Mouse (Mus musculus): ENCODE results near the gene Itpr2. TPM values are rescaled to one million over a fixed set of nuclear protein-coding genes. Genes with fewer than 3 reads are reported as not detected.

Gene Itpr2
- total RNA-seq, 2 experiments from 2014 or later, result 11.9 to 17.1 TPM

GRCm38 (mm10) chr6:146513384-146513783, 11.4 kb upstream of the Itpr2 start:
- intact Hi-C loops (cut with DNase I), result no loop called here
- DNase-seq (ENCODE audit: low spot score in 2 of 2), result no peak

- intact Hi-C loops (cut with DNase I), result no loop called here
- DNase-seq (ENCODE audit: low spot score in 2 of 2), result no peak
These were observed 9.5 kb upstream of the Itpr2 start for GRCm38 (mm10) chr6:146511511-146511910.

- no peak for DNase-seq (ENCODE audit: low spot score in 2 of 2)
- intact Hi-C loops (cut with DNase I), result no loop called here
These were observed 7.9 kb upstream of the Itpr2 start for GRCm38 (mm10) chr6:146509891-146510290.

- intact Hi-C loops (cut with DNase I), result loop anchor here (5.0 kb wide), 1 partner anchor 92 kb away; no protein-coding TSS in a partner anchor
- DNase-seq (ENCODE audit: low spot score in 2 of 2), result no peak
These were observed 2.4 kb upstream of the Itpr2 start for GRCm38 (mm10) chr6:146504459-146504858.

- intact Hi-C loops (cut with DNase I), result loop anchor here (5.0 kb wide), 1 partner anchor 91 kb away; no protein-coding TSS in a partner anchor
These were observed 833 bp upstream of the Itpr2 start for GRCm38 (mm10) chr6:146502856-146503255.

GRCm38 (mm10) chr6:146501316-146501865, 632 bp downstream of the Itpr2 start:
- peak; percentile 6 to 30 for DNase-seq (ENCODE audit: low spot score in 2 of 2)
- intact Hi-C loops (cut with DNase I), result loop anchor here (5.0 kb wide), 1 partner anchor 89 kb away; no protein-coding TSS in a partner anchor

More at GRCm38 (mm10) chr6:146502856-146503255, 833 bp upstream of the Itpr2 start:
- DNase-seq (ENCODE audit: low spot score in 2 of 2), result no peak

GRCm38 (mm10) chr6:146500771-146501170, 1.3 kb downstream of the Itpr2 start:
- DNase-seq (ENCODE audit: low spot score in 2 of 2), result no peak
- intact Hi-C loops (cut with DNase I), result loop anchor here (5.0 kb wide), 1 partner anchor 88 kb away; no protein-coding TSS in a partner anchor

- DNase-seq (ENCODE audit: low spot score in 2 of 2), result no peak
- intact Hi-C loops (cut with DNase I), result loop anchor here (5.0 kb wide), 1 partner anchor 88 kb away; no protein-coding TSS in a partner anchor
These were observed 1.8 kb downstream of the Itpr2 start for GRCm38 (mm10) chr6:146500206-146500605.

- intact Hi-C loops (cut with DNase I), result no loop called here
- no peak for DNase-seq (ENCODE audit: low spot score in 2 of 2)
These were observed 2.5 kb downstream of the Itpr2 start for GRCm38 (mm10) chr6:146499566-146499965.

- no peak for DNase-seq (ENCODE audit: low spot score in 2 of 2)
- intact Hi-C loops (cut with DNase I), result no loop called here
These were observed 3.6 kb downstream of the Itpr2 start for GRCm38 (mm10) chr6:146498416-146498815.

GRCm38 (mm10) chr6:146497866-146498265, 4.2 kb downstream of the Itpr2 start:
- intact Hi-C loops (cut with DNase I), result no loop called here
- DNase-seq (ENCODE audit: low spot score in 2 of 2), result no peak

GRCm38 (mm10) chr6:146497435-146497834, 4.6 kb downstream of the Itpr2 start:
- DNase-seq (ENCODE audit: low spot score in 2 of 2), result no peak
- intact Hi-C loops (cut with DNase I), result no loop called here

GRCm38 (mm10) chr6:146491680-146492079, 10.3 kb downstream of the Itpr2 start:
- no peak for DNase-seq (ENCODE audit: low spot score in 2 of 2)
- intact Hi-C loops (cut with DNase I), result no loop called here

- intact Hi-C loops (cut with DNase I), result no loop called here
- no peak for DNase-seq (ENCODE audit: low spot score in 2 of 2)
These were observed 11.5 kb downstream of the Itpr2 start for GRCm38 (mm10) chr6:146490416-146490960.

GRCm38 (mm10) chr6:146489841-146490240, 12.2 kb downstream of the Itpr2 start:
- intact Hi-C loops (cut with DNase I), result no loop called here
- DNase-seq (ENCODE audit: low spot score in 2 of 2), result no peak

GRCm38 (mm10) chr6:146488749-146489148, 13.3 kb downstream of the Itpr2 start:
- no peak for DNase-seq (ENCODE audit: low spot score in 2 of 2)
- intact Hi-C loops (cut with DNase I), result no loop called here

- intact Hi-C loops (cut with DNase I), result no loop called here
- no peak for DNase-seq (ENCODE audit: low spot score in 2 of 2)
These were observed 14.9 kb downstream of the Itpr2 start for GRCm38 (mm10) chr6:146487079-146487478.

- no peak for DNase-seq (ENCODE audit: low spot score in 2 of 2)
- intact Hi-C loops (cut with DNase I), result no loop called here
These were observed 15.9 kb downstream of the Itpr2 start for GRCm38 (mm10) chr6:146486073-146486472.

GRCm38 (mm10) chr6:146481441-146481840, 20.6 kb downstream of the Itpr2 start:
- intact Hi-C loops (cut with DNase I), result no loop called here
- no peak for DNase-seq (ENCODE audit: low spot score in 2 of 2)

GRCm38 (mm10) chr6:146480925-146481324, 21.1 kb downstream of the Itpr2 start:
- intact Hi-C loops (cut with DNase I), result no loop called here
- DNase-seq (ENCODE audit: low spot score in 2 of 2), result no peak

- intact Hi-C loops (cut with DNase I), result no loop called here
- no peak for DNase-seq (ENCODE audit: low spot score in 2 of 2)
These were observed 22.9 kb downstream of the Itpr2 start for GRCm38 (mm10) chr6:146478888-146479683.

Data from left cerebral cortex, postnatal 36 days (tissue).